Mouse (Mus musculus) embryonic fibroblast, embryonic 13.5 days (primary cell): ENCODE results near the gene Birc2. TPM values are rescaled to one million over a fixed set of nuclear protein-coding genes. Genes with fewer than 3 reads are reported as not detected.

Experiments used
- H3K27ac ChIP-seq: 2 replicates; pipeline ENCODE4 v1.5.1; 2012; ENCODE audit warnings: low read length, control low read depth, inconsistent platforms; ENCODE audit not compliant: insufficient read depth
- H3K4me1 ChIP-seq: 2 replicates; pipeline ENCODE4 v1.6.1; 2011; ENCODE audit warnings: low read length; ENCODE audit not compliant: control insufficient read depth, insufficient read depth
- H3K4me3 ChIP-seq: 2 replicates; pipeline ENCODE4 v1.5.1; 2011; ENCODE audit warnings: mild to moderate bottlenecking, control low read depth, low read length; ENCODE audit not compliant: insufficient read depth
- CTCF ChIP-seq: IDR thresholded peaks from 2 replicates; pipeline ENCODE4 v1.5.1; 2011; ENCODE audit warnings: mild to moderate bottlenecking, control low read depth, low read length, moderate library complexity, borderline replicate concordance; ENCODE audit not compliant: insufficient read depth
- POLR2A ChIP-seq: IDR thresholded peaks from 2 replicates; pipeline ENCODE4 v1.6.1; 2011; ENCODE audit warnings: low read depth, mild to moderate bottlenecking, control low read depth, low read length, moderate library complexity
- polyA plus RNA-seq: library from polyadenylated mRNA; stranded (reverse); fragments of >200 nt; gene quantifications from 2 replicates; pipeline ENCODE4 v1.2.4, GENCODE M21; 2011; ENCODE audit warnings: low read depth; ENCODE audit not compliant: missing spikeins, insufficient read length

Gene Birc2
- polyA plus RNA-seq, 1 experiment: 25.4 TPM

DNA sequence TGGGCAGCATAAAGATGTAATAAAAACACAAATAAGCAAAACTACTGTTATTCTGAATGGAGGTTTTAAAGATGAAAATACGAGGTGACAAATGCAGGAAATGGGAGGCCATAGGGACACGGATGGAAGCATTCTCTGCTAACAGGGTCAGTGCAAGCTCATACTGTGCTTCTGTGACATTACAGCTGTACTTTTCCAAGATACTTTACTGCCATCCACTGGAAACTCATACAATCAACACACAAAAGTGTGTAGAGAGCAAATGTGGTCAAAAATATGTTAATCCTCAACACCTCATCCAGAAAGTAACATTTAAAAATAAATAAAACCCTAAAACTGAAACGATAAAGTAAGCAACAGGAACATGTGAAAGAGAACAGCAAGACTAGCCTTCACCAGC, 14.1 kb downstream of the Birc2 start:
- no peak overlapping the region for H3K27ac ChIP-seq
- H3K4me3 ChIP-seq: no peak overlapping the region
- H3K4me1 ChIP-seq: no peaks in the 10 kb centered on the region
- TF ChIP-seq POLR2A (no peak), CTCF (no peak)

DNA sequence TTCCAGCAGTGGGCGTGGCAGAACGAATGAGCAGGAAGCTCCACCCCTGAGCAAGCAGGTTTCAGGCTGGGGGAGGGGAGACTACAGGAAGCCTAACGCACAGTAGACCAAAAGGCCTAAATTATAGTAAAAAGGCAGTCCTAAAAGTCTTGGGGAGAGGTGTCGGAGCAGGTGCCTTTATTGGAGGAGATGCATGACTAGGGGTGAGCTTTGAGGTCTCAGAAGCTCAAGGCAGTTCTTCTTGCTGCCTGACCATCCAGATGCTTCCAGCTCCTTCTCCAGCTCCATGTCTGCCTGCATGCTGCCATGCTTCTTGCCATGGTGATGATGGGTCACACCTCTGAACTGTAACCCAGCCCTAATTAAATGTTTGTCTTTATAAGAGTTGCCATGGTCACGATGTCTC, 31.8 kb downstream of the Birc2 start:
- TF ChIP-seq POLR2A (no peak), CTCF (no peak)
- no peaks in the 10 kb centered on the region for H3K4me1 ChIP-seq
- no peak overlapping the region for H3K27ac ChIP-seq

DNA sequence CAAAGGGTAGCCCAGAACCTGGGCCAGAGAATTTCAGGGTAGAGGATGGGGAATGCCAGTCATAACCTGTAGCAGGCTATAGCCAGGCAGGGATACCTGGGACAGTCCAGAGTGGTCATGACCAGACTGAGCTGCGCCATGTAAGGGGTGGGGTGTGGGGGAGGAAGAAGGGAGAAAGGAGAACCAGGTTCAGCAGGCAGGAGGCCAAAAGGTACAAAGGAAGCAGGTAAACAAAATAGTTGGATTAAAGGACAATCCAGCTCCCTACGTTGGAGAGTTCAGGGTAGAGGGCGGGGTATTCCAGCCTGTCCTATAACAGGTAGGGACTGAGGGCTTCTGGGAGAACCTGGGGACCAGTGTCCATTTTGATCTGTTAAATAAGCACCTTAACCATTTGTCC, 38.3 kb downstream of the Birc2 start:
- H3K4me3 ChIP-seq: no peak overlapping the region
- H3K4me1 ChIP-seq: no peaks in the 10 kb centered on the region
- H3K27ac ChIP-seq: no peak overlapping the region
- TF ChIP-seq CTCF (no peak), POLR2A (no peak)

More for the DNA sequence above, 31.8 kb downstream of the Birc2 start:
- H3K4me3 ChIP-seq: no peak overlapping the region

DNA sequence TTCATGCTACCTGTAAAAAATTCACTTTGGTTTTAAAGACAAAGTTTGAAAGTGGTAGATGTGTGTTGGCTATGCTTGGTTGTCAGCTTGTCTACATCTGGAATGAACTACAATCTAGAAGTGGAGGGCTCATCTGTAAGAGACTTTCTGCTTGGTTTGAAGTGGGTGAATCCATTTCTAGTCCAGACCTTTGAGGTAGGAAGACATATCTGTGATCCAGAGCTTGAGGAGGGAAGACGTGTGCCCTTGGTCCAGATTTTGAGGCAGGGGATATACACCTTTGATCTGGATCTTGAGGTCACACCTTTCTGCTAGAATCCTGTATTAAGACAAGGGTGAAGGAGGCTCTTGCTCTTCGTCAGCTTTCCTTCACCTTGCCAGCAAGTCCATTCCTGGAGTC, 39.3 kb downstream of the Birc2 start:
- no peaks in the 10 kb centered on the region for H3K4me1 ChIP-seq
- no peak for TF ChIP-seq CTCF
- TF ChIP-seq POLR2A: no peak
- no peak overlapping the region for H3K27ac ChIP-seq
- no peak overlapping the region for H3K4me3 ChIP-seq

DNA sequence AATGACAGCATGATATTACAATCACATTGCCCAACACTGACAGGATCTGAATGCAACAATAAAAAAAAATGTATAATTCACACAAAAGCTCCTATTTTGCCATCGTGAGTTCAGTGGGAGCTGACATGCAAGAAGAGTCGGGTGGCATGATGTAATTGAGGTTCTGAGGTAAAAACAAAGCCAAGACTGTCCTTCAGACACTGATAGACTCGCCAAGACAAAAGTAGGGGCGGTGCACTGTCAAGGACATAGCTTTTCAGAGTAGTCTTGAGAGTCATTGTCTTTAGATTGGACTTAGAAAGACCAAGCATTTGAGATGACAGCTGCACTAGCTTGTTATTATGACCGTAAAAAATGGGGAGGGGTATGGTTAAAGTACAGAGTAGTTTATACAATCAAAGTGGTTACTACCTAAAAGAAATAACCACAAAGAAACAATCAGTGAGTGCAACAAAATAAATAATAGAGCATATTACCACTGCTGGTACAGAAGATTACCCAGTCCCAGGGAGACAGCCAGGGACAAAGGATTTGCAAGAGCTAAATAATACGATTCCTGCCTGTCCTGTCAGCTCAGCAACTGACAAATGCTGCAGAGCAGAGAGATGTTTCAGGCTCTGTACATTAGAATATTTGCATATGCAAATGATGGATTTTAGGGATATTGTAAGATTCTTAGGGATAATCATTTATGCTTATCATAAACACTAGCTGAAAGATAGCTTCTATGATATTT, 40.6 kb downstream of the Birc2 start:
- H3K27ac ChIP-seq: no peak overlapping the region
- no peaks in the 10 kb centered on the region for H3K4me1 ChIP-seq
- H3K4me3 ChIP-seq: no peak overlapping the region
- TF ChIP-seq POLR2A: no peak
- TF ChIP-seq CTCF: no peak

DNA sequence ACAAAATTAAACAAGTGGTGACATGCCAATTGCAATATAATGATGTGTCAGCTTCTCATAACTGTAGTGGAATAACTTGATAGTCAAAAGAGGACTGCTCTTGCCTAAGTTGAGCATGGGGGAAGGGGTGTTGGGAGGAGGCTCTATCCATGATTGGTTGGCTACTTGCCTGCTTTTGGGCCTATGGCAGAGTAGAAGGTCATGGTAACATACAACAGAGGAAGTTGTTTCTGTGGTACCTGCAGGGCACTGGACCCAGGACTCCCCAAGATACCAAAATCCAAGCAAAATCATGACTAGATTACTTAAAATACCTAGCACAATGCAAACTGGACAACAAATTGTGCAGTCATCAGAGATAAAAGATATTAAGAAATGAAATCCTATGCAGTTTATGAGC, 41.3 kb downstream of the Birc2 start:
- TF ChIP-seq CTCF (no peak), POLR2A (no peak)
- no peak overlapping the region for H3K4me3 ChIP-seq
- no peaks in the 10 kb centered on the region for H3K4me1 ChIP-seq
- no peak overlapping the region for H3K27ac ChIP-seq

DNA sequence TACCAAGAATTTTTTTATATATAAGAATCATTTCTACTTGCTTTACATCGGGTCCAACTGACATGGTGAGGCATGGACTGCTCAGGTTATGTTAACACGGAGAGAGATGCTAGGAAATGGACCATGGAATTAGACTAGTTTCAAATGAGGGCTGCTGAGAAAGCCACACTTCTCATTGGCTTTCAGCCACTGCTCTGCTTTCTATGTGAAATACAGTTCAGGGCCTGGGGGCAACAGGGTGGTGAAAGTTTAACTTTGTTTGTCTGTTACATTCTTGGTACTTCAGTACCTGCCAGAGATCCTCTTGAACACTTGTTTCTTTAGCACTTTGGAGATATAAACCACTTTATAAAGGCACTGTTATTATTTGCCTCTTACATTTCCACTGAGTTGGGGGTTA, 43.3 kb downstream of the Birc2 start:
- TF ChIP-seq POLR2A: no peak
- Histone ChIP-seq H3K27ac (no peak overlapping the region), H3K4me3 (no peak overlapping the region), H3K4me1 (no peaks in the 10 kb centered on the region)

DNA sequence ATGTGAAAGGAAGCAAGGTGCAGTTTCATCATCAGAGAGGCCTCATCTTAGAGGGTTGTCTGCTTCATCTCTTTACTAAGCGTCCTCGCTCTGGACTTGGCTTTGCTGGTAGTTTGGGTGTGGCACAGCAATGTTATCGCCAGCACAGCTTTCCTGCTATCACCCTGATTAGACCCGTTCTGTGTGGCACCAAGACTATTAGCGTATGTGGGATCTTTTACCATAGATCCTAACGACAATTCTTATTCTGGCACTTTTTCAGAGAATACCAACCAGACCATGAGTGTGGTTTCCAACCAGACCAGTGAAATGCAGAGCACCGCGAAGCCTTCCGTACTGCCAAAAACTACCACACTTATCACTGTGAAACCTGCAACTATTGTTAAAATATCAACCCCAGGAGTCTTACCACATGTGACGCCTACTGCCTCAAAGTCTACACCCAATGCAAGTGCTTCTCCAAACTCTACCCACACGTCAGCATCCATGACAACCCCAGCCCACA, 46.2 kb downstream of the Birc2 start:
- Histone ChIP-seq H3K4me1 (no peaks in the 10 kb centered on the region), H3K4me3 (no peak overlapping the region)
- TF ChIP-seq CTCF: no peak
- no peak for TF ChIP-seq POLR2A

DNA sequence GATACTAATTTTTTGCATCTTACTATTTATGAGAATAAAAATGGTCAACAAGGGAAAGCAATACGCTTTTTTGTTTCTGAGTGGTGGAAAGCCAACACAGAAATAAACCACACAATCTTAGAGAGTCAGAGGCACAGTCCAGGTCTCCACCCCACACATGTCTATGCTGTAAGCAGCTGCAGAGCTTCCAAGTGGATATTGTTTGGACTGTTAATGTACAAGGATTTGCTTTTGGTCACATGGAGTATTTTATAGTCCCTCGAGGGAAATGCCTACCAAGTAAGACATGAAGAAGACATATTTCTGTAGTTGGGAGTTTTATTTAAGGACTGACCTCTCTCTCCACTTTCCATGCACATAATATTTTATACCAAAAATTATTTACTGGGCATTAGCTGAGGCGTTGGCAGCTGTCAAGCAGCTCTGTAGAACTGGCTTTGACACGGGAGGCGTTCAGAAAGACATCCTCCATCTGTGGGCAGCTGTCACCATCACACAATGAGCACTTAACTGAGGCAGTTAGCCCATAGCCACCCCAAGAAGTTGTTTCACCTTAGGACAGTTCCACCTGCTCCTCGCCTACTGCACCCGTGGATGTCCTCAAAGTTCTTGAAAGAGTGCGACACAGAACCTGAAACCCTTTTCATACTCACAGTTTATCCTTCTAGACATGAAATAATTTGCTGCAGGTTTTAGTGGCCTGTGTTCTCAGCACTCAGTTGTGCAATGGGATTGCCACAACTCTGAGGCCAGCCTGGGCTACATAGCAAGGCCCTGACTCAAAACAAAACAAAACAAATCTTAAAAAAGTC, 46.9 kb downstream of the Birc2 start:
- no peak overlapping the region for H3K4me3 ChIP-seq
- TF ChIP-seq CTCF (no peak), POLR2A (no peak)
- no peaks in the 10 kb centered on the region for H3K4me1 ChIP-seq
- H3K27ac ChIP-seq: no peak overlapping the region

More for the DNA sequence above, 46.2 kb downstream of the Birc2 start:
- no peak overlapping the region for H3K27ac ChIP-seq

DNA sequence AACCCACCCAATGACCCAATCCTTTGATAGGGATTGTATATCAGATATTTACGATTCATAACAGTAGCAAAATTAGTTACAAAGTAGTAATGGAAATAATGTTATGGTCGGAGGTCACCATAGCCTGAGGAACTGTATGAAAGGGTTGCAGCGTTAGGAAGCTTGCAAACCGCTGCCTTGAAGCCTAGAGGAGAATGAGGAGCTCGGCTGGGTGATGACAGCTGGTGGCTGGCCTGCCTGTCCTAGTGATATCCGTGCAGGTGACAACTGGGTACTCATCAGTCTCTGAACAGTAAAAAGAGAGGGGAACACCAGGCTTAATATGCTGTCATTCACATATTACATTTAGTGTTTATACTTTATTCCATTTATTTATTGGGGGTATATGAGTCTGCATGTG, 48.5 kb downstream of the Birc2 start:
- no peaks in the 10 kb centered on the region for H3K4me1 ChIP-seq
- no peak overlapping the region for H3K4me3 ChIP-seq
- TF ChIP-seq POLR2A (no peak), CTCF (no peak)
- H3K27ac ChIP-seq: no peak overlapping the region

DNA sequence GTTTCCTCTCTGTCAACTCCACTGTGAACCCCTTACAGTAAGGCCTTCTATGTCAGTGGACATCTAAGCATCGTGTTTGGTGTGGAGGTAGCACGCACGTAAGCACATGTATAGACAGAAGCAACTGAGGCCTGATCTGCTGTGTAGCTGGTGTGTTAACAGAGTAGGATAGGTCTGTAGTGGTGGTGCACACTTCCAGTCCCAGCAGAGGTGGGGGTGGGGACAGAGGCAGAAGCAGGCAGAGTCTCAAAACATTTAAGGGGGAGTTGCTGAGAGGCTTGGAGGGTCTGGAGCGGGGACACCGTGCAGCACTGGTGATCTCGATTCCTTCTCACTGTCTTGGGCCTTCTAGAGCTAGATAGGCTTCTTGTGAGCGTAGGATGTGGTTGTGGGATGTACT, 50.8 kb downstream of the Birc2 start:
- H3K4me1 ChIP-seq: no peaks in the 10 kb centered on the region

More for the DNA sequence above, 50.8 kb downstream of the Birc2 start:
- Histone ChIP-seq H3K4me3 (no peak overlapping the region), H3K27ac (no peak overlapping the region)
- TF ChIP-seq POLR2A (no peak), CTCF (no peak)
